Mouse (Mus musculus) layer of hippocampus, adult 8-10 months (tissue): Measurements from ENCODE around the gene Gm10320. TPM values are rescaled to one million over a fixed set of nuclear protein-coding genes. Genes with fewer than 3 reads are reported as not detected.

ENCODE experiments used
- DNase-seq, 2 experiments: peaks; one replicate each; pipeline ENCODE4 v3.0.0; 2022; ENCODE audit warnings: low spot score in 2 of 2
- total RNA-seq, 4 experiments: library from RNA; stranded (reverse); gene quantifications; 2 replicates each; pipeline ENCODE4 v1.2.4; 2022

Gene Gm10320
- not detected for total RNA-seq

- DNase-seq: no peak
Observed at GRCm38 (mm10) chr13:98491909-98492308, at the start of gene Gm10320. TSS of gene Gm10320 (minus strand) at chr13:98492001.

DNA sequence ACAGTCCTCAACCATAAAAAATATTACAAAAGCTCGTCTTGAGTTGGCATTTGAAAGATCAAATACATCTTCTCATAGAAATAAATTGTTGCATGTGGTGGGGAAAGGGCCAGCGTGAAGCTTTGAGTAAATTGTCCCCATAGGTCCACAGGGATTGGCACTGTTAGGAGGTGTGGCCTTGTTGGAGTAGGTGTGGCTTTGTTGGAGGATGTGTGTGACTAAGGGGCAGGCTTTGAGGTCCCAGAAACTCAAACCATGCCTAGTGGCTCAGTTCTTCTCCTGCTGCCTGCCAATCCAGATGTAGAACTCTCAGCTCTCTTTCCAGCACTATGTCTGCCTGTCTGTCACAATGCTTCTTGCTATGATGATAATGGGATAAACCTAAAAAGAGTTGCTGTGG lies 49.8 kb upstream of the Gm10320 start:
- no peak for DNase-seq

DNA sequence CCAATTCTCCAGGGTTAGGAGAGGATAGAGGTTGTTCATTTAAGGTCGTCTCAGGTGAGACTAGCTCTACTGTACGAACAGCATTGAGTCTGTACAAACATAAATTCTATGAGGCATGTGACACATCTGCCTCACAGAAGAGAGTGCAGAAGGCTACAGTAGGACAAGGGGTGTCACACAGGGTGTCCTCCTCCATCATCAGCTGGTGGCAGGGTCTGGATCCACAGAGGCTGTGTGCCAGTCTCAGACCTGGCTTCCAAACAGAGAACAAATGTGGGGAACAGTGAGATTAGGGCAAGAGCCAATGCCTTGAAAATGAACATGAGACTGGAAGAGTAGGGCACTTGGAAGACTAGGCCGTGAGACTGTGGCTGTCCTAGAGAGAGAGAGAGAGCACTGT lies 48.4 kb upstream of the Gm10320 start:
- DNase-seq: no peak

- DNase-seq: no peak
Observed at GRCm38 (mm10) chr13:98539311-98539710, 47.5 kb upstream of the Gm10320 start.

DNA sequence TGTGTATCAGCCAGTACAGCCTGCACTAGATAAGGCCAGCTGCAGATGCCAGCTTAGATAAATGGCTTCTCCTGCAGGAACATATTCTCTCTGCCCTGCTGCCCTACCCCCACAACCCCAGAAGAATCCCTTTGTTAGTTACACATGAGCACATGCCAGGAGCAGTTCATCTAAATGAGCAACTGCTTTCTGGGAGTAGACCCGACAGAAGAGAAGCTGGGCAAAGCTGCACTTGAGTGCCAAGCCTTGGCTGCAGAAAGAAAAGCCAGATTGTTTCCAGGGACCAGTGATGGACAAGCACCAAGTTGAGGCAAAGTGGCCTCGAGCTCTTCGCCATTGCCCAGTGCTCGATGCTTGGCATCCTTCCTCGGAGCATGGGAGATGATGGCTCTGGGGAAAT lies 46.8 kb upstream of the Gm10320 start:
- peak; percentile 11 to 24 for DNase-seq

DNA sequence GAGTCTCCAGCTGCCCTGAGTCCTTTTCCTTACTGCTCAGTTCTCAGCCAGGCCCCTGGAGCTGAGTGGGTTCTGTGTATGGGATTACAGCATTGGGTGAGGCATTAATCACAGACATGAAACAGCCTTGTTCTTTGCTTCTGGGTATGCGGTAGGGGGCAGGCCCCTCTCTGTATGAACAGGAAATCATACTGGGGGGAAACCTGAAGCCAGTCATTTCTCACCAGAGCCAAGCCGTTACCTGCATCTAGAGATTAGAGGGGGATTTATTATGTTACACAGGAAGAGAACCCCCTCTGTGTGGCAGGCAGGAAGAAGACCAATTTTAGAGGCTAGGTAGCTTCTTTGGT lies 43.1 kb upstream of the Gm10320 start:
- DNase-seq: no peak

GRCm38 (mm10) chr13:98534190-98534912 lies 42.5 kb upstream of the Gm10320 start:
- DNase-seq: peak in 1 of 2 experiments; percentile 22

GRCm38 (mm10) chr13:98533415-98533814 lies 41.6 kb upstream of the Gm10320 start:
- DNase-seq: no peak

DNA sequence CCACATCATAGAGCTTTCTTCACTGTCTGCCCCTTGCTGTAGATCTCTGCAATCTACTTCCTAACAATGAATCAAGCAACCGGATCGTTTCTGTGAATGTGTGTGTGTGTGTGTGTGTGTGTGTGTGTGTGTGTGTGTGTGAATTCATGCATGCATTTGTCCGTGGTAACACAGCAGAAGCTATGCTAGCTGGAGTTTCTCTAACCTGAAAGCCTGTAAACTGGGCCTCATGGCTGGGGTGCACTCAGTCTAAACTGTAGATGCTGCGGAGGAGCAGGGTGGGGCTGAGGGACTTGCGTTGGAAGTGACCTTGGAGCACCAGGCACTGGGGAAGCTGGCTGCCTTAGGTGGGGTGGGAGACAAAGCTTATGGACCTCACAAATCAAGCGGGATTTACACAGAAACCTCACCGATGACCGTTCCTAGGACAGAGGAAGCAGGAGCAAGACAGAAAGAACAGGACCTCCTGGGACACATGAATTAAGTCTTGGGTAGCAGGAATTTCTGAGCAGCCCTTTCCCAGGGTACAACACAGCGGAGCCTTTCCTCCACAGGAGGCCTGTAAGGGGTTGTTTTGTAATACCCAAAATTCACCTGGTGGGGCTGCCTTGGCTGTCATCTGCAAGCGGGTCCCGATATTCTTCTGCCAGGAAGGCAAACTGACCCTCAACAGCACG lies 41.0 kb upstream of the Gm10320 start:
- DNase-seq: no peak

GRCm38 (mm10) chr13:98531976-98532375 lies 40.2 kb upstream of the Gm10320 start:
- DNase-seq: no peak

- DNase-seq: no peak
Observed at GRCm38 (mm10) chr13:98531306-98531705, 39.5 kb upstream of the Gm10320 start.

DNA sequence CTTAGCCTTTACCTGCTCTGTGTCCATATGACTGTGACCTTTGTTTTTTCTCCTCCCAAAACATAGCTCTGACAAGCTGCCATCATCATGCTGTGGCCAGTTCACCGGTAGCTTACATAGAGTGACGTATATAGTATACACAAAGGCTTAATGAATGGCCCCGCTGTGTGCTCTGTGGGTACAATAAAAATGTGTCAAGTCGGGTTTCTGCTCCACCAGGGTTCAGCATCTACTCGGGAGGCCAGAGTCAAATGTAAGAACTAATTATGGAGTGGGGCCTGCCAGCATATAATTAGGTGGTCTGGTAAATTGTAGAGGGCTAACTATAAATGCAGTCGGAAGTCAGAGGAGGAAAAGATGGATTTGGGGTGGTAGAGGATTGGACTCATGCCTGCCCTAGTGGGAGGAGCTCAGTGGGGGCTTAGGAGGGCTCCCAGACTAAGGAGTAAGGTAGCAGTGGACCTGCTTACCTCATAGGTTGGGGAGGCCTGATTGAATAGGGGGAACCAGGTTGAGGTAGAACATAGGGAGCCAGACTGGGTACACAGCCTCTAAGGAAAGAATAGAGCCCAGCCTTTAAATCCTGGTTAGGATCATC lies 32.0 kb upstream of the Gm10320 start:
- DNase-seq: no peak

DNA sequence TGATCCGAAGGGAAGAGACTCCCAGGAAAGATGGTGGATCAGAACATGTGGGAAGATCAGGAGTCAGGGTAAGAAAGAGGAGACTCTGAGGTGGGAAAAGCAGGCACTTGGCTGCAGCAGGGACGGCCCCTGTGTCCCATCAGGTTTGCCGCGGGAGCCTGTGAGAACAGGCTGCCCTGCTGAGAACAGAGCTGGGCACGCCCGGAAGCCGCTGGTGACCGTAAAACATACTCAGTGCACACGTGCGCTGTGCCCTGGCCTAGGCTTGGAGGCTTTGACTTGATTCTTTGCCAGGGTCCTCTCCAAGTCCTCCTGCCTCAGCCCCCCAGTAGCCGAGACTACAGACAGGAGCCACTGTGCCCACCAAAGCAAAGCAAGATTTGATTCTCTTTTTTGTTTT lies 26.5 kb upstream of the Gm10320 start:
- no peak for DNase-seq

DNA sequence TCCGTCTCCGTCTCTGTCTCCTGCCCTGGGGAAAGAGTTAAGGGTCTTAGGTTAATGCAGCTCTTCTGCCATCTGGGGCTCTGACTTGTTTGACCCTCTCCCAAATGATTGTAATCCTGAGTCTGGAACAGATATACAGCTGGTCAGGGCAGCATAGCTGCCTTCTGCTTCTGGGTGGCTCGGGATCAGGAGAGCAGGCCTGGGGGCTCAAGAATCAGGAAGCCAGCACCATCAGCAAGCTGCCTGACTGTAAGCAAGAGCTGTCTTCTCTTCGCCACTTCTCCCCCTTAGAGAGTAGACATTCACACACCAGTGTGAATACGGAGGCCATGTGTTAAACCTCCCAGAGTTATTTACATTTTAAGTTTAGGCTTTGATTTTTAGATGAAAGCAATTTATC lies 25.9 kb upstream of the Gm10320 start:
- DNase-seq: no peak

DNA sequence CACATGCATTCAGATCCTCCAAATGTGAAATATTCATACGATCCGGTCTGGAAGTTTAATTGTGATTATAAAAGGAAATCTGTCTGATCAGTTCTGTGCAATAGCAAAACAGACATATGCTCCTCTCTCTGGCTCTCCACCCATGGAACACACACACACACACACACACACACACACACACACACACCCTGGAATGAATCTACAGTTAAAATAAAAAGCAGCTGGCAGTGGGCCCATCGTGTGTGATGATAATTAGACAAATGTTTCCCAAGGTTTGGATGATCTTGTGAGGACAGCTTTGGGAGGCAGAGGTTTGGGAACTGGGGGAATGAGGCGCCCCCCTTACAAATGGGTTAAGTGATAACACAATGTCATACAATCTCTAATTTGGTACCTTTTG lies 25.2 kb upstream of the Gm10320 start:
- DNase-seq: peak; percentile 20 to 44

DNA sequence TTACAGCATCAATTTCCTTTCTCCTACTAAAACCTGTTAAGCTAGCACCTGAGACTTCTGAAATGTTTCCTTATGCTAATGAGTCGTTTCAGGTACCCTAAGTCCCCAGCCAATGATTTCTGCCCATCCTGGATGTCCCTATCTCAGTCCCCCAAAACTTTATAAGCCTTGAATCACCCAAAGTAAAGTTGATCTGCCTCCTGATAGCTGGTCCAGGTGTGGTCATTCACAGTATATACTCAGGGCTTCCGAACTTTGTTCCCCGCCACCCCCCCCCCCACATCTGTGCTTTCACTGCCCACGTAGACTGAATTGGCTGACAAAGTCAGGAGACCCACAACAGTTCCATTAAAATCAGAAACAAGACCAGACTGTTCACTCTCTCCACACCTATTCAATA lies 20.3 kb upstream of the Gm10320 start:
- no peak for DNase-seq

DNA sequence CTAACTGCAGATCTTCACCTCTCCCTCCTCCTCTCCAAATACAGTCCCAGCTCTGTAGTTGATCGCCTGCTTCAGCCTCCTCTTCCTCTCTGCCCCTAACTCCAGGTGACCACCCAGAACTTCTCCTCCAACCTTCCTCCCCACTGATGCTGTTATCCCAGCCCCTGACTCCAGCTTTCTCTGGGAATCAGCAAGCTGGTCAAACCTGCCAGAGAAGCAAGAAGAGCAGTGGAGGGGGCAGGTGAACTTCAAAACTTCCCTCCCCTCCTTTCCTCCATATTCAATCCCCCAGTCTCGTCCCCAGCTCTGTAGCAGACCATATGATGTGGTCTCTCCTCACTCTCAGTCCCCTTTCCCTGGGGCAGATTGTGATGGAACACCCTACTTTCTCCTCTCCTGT lies 15.9 kb upstream of the Gm10320 start:
- no peak for DNase-seq

GRCm38 (mm10) chr13:98506496-98506895 lies 14.7 kb upstream of the Gm10320 start:
- no peak for DNase-seq

GRCm38 (mm10) chr13:98505989-98506388 lies 14.2 kb upstream of the Gm10320 start:
- DNase-seq: no peak

DNA sequence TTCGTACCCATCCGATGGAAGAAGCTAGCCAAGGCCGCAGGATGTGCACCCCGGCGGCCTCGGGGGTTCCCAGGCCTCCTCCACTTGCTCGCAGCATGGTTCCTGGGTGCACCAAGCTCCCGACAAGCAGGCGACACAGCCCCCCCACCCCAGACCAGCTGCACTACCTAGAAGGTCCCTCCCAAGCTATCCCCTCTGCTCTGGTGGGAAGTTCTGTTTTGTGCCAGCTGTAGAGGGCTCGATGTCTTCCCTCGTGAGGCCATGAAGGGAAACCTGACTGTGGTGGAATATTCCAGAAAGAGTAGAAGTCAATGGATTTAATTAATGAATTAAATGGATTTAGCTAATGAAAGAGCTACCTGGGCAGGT lies 13.7 kb upstream of the Gm10320 start:
- no peak for DNase-seq

DNA sequence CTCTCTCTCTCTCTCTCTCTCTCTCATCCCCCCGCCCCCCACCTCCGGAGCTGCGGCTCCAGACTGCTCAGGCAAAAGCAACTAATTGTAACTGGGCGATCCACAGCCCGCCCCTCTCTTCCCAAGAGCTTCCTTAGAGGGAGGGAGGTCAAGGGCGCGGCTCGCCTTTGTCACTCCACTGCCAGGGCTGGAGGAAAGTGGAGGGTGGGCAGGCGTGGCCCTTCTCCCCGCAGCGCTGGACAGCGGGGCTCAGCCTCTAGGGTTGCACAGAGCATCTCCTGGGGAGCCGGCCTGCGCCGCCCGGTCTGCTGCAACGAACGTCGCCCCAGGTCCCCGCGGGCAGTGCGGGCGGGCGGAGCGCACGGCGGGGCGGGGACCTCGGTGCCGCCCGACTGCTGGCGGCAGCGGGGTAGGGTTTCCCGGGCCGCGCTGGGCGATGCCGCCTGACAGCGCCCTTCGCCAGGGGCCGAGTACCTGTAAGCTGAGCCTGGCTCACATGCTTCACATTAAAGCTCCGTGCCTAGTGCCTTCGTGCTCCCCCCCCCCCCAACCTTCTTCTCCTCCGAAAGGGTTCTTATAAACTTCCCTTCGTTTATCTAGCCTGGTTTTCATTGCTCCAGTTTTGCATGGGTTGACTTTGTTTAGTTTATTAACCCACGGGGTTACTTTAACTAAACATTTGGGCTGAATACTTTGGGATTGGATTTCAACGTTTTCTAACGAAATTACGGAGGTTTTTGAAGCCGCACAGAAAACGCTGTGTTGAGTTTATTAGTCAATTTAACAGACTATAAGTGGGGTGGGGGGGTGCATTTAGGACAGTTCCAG lies 13.1 kb upstream of the Gm10320 start:
- DNase-seq: no peak

GRCm38 (mm10) chr13:98504181-98504660 lies 12.4 kb upstream of the Gm10320 start:
- no peak for DNase-seq
